Mouse (Mus musculus): ENCODE data around the gene Tfap2a. TPM values are rescaled to one million over a fixed set of nuclear protein-coding genes. Genes with fewer than 3 reads are reported as not detected.

Gene Tfap2a
- polyA plus RNA-seq, 1 experiment from 2014 or later = 6.5 TPM

DNA sequence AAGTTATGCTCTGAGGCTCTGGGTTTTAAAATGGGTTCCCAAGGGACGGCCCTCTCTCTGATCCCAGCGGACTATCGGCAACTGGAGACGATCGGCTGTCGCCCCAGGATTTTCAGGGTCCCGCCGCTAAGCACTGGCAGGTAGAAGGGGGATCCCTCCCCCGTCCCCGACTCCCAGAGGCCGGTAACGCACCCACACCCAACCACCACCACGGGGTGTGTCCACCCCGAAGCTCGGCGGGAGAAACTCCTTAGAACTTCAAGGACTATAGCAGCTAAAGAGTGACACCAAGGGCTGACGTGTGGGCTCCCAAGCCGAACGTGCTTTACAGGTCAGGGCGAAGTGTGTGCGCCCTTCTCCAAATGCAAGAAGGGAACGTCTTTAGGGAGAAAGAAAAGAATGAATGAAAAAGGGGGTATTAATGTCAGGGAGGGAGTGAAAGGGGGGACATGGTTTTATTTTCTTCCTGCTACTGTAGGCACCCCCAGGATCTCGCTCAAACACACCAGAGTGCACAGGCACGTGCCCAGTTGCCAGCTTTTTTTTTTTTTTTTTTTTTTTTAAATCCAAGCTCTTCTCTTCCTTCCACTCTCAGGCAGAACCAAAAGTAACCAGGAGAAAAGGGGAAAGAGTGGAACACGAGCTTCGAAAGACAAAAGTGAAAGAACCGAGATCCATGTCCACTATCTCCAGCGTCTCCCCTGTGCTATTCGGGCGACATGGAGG is 5.2 kb downstream of the Tfap2a start:
- peak overlapping the region; percentile 18; the same call in 1 of the 2 replicates for H3K9ac ChIP-seq (replicated peaks)
- no peaks in the 10 kb centered on the region for H3K9me3 ChIP-seq (replicated peaks)
- 0 out of 2 replicates have a peak overlapping the region, but pooled peaks have one; percentile 23 for H3K27ac ChIP-seq (replicated peaks)
- peak overlapping the region; percentile 67 for H3K4me2 ChIP-seq
- no peaks in the 10 kb centered on the region for H3K36me3 ChIP-seq
- peaks cover 59% of the 10 kb centered on the region for H3K27me3 ChIP-seq (replicated peaks)
- H3K4me3 ChIP-seq (replicated peaks) = peak overlapping the region; percentile 46
- WGBS = under 1% methylated on average over 30 of the region's 30 CpGs
- peaks cover 39% of the 10 kb centered on the region for H3K4me1 ChIP-seq
- no peak for ATAC-seq (ENCODE audit: low FRiP score)

DNA sequence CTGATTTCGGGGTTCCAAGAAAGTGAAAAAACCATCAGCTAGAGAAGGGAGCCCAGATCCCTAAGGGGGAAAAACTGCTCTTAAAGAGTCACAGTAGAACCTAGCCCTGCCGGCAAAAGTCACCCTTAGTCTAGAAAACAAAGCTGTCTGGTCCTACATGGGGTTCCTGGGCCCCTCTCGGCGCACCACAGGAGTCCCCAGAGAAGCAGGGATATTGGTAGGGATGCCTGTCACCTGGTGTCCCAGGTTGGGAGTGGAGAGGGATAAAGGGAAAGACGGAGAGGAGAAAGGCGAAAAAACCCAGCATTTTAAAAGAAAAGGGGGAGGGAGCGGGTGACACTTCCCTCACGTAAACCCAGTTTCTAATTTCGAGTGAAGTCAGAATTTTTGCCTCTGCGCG is 6.1 kb downstream of the Tfap2a start:
- peak overlapping the region; percentile 67 for H3K4me2 ChIP-seq
- H3K4me3 ChIP-seq (replicated peaks) = peak overlapping the region; percentile 46
- 1% methylated on average over 11 of the region's 11 CpGs for WGBS
- peaks cover 56% of the 10 kb centered on the region for H3K27me3 ChIP-seq (replicated peaks)
- H3K9ac ChIP-seq (replicated peaks) = 0 out of 2 replicates have a peak overlapping the region, but pooled peaks have one; percentile 45
- peak overlapping the region; percentile 84; the same call in 1 of the 2 replicates for H3K27ac ChIP-seq (replicated peaks)
- no peak for ATAC-seq (ENCODE audit: low FRiP score)
- no peaks in the 10 kb centered on the region for H3K9me3 ChIP-seq (replicated peaks)
- no peaks in the 10 kb centered on the region for H3K36me3 ChIP-seq
- H3K4me1 ChIP-seq = peaks cover 35% of the 10 kb centered on the region

DNA sequence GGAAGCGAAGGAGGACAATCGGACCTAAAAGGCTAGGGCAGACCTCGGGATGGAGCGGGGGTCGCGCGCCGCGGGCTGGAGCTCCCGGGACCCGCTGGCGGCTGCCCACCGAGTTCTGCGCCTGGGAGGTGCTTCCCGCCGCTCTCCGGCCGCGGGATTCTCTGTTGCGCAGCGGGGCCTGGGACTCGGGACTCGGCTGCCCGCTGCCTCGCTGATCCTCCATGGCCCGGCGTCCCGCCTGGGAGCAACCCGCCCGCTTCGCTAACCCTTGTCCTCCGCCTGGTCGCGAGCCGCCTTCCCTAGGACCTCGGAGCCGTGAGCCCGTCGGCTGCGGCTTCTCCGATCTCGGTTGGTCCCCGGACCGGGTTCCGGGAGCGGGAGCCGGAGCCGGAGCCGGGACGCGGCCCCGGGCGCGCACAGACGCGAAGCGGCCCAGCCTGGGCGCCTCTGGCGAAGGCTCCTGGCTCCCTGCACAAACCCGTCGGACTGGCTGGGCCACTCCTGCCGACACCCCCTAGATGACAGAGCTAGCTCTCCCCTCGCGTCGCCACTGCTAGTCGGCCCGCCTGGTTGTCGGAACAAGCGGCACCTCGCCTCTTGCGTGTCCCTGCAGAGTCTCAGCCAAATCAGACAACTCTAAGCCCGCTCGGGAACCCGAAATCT is 6.9 kb downstream of the Tfap2a start:
- under 1% methylated on average over 62 of the region's 74 CpGs for WGBS
- Histone ChIP-seq H3K27ac (replicated peaks) (peak overlapping the region; percentile 84), H3K27me3 (replicated peaks) (peaks cover 48% of the 10 kb centered on the region), H3K9ac (replicated peaks) (peak overlapping the region; percentile 45), H3K9me3 (replicated peaks) (no peaks in the 10 kb centered on the region), H3K4me2 (peak overlapping the region; percentile 67), H3K4me3 (replicated peaks) (peak overlapping the region; percentile 46), H3K36me3 (no peaks in the 10 kb centered on the region), H3K4me1 (peaks cover 35% of the 10 kb centered on the region)
- ATAC-seq (ENCODE audit: low FRiP score) = peak; percentile 40

DNA sequence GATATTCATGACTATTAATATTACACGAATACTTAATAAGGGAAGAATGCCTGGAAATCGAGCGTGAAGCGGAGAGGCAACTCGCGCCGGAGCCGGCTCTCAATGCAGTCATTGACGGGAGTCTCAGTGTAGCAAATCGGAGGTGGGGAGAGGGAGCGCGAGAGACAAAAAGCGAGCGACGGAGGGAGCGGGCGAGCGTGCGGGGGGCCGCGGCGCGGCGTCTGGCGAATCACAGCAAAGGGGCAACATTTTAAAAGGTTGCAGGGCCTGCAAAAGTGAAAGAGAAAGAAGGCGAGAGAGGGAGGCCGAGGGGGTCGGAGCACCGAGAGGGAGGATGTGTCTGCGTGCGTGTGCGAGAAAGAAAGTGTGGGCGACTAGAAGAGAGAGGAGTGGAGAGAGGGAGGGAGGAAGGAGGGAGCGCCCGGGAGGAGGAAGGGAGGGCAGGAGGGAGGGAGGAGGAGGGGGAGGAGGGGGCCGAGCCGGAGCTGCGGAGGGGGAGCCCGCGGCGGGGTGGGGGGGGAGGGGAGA is 7.5 kb downstream of the Tfap2a start:
- Histone ChIP-seq H3K27me3 (replicated peaks) (peaks cover 46% of the 10 kb centered on the region), H3K9ac (replicated peaks) (peak overlapping the region; percentile 42; the same call in 1 of the 2 replicates), H3K4me3 (replicated peaks) (peak overlapping the region; percentile 46), H3K4me1 (peaks cover 35% of the 10 kb centered on the region), H3K4me2 (peak overlapping the region; percentile 67), H3K9me3 (replicated peaks) (no peaks in the 10 kb centered on the region), H3K27ac (replicated peaks) (peak overlapping the region; percentile 84), H3K36me3 (no peaks in the 10 kb centered on the region)
- peak; percentile 63 for ATAC-seq (ENCODE audit: low FRiP score)
- WGBS = under 1% methylated on average over 32 of the region's 41 CpGs

DNA sequence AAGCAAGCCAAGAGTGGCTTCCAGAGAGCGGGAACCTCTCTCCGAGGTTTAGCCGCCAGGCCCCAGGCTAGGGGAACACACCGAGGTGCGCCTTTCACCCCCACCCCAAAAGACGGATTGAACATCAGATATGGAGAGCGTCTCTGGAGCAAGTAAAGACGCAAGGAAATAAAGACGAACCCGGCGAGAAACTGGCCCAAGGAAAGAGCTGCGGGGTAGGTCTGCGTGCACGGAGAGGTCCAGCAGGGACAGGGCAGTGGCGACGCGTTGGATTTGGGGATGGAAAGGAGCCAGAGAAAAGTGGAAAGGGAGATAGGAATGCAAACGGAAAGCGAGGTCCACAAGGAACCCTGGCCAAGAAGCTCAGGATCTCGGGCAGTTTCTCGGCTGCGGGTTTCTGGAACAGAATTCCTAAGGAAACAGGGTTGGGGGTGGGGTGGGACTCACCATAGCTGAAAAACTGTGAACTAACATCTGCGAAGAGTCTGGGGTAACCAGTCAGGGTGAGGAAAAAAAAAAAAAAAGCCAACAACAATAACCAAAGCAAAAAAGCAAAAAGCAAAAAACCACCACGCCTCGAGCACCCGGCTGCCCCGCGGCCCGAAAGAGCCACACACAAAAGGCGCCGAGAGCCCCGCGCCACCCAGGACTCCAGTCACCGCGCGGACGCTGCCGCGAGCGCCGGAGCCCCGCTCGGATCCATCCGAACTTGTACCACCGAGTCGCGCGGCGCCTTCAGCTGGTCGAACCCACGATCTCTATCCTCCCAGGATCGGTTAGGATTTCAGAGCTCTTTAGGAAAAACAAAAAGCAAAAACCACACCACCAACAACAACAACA is 8.4 kb downstream of the Tfap2a start:
- ATAC-seq (ENCODE audit: low FRiP score) = no peak
- Histone ChIP-seq H3K4me2 (peak overlapping the region; percentile 67), H3K4me1 (peaks cover 35% of the 10 kb centered on the region), H3K9me3 (replicated peaks) (no peaks in the 10 kb centered on the region), H3K4me3 (replicated peaks) (peak overlapping the region; percentile 46), H3K27ac (replicated peaks) (peak overlapping the region; percentile 84), H3K9ac (replicated peaks) (peak overlapping the region; percentile 42; the same call in 1 of the 2 replicates), H3K27me3 (replicated peaks) (peaks cover 44% of the 10 kb centered on the region), H3K36me3 (no peaks in the 10 kb centered on the region)
- under 1% methylated on average over 52 of the region's 52 CpGs for WGBS

DNA sequence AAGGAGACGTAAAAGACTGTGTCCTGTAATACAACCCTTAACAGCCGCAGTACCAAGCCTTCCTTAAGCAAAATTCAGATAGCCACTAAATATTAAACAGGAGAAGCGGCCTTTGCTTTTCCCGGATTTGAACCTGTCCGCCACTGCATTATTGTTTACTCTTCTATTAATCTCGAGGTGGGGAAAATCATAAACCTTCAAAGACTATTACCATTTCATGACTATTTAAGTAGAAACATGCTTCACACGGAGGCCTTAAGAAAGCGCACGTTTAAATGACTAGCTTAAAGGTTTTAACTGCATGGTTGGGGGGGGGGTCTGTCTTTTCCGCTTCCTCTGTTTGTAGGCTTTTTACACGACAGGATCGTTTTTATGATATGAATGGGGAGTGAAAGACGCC is 9.1 kb downstream of the Tfap2a start:
- peak overlapping the region; percentile 84 for H3K27ac ChIP-seq (replicated peaks)
- H3K4me3 ChIP-seq (replicated peaks) = peak overlapping the region; percentile 46
- H3K27me3 ChIP-seq (replicated peaks) = peaks cover 38% of the 10 kb centered on the region
- peak overlapping the region; percentile 42; the same call in 1 of the 2 replicates for H3K9ac ChIP-seq (replicated peaks)
- H3K36me3 ChIP-seq = no peaks in the 10 kb centered on the region
- peaks cover 29% of the 10 kb centered on the region for H3K4me1 ChIP-seq
- WGBS = 5% methylated on average over 13 of the region's 13 CpGs
- H3K4me2 ChIP-seq = peak overlapping the region; percentile 67
- H3K9me3 ChIP-seq (replicated peaks) = no peaks in the 10 kb centered on the region
- no peak for ATAC-seq (ENCODE audit: low FRiP score)

DNA sequence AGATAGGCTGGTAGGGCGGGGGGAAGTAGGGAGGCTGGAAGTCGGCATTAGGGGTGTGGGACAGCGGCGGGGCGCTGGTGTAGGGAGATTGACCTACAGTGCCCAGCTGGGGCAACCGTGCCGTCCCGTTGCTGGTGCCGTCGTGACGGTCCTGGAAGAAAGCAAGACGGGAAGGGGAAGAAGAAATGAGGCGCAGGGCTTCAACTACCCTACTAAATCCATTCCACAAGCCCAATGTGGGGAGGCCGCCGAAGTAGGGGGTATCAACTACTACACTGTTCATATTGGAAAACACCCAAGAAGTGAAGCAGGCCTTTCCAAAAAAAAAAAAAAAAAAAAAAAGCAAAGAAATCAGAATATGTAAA is 9.6 kb downstream of the Tfap2a start:
- peak overlapping the region; percentile 42 for H3K9ac ChIP-seq (replicated peaks)
- peak overlapping the region; percentile 66 for H3K27ac ChIP-seq (replicated peaks)
- no peaks in the 10 kb centered on the region for H3K9me3 ChIP-seq (replicated peaks)
- no peaks in the 10 kb centered on the region for H3K36me3 ChIP-seq
- no peak for ATAC-seq (ENCODE audit: low FRiP score)
- peaks cover 37% of the 10 kb centered on the region for H3K27me3 ChIP-seq (replicated peaks)
- WGBS = 4% methylated on average over 15 of the region's 15 CpGs
- peaks cover 25% of the 10 kb centered on the region for H3K4me1 ChIP-seq
- H3K4me2 ChIP-seq = peak overlapping the region; percentile 67
- H3K4me3 ChIP-seq (replicated peaks) = peak overlapping the region; percentile 46

DNA sequence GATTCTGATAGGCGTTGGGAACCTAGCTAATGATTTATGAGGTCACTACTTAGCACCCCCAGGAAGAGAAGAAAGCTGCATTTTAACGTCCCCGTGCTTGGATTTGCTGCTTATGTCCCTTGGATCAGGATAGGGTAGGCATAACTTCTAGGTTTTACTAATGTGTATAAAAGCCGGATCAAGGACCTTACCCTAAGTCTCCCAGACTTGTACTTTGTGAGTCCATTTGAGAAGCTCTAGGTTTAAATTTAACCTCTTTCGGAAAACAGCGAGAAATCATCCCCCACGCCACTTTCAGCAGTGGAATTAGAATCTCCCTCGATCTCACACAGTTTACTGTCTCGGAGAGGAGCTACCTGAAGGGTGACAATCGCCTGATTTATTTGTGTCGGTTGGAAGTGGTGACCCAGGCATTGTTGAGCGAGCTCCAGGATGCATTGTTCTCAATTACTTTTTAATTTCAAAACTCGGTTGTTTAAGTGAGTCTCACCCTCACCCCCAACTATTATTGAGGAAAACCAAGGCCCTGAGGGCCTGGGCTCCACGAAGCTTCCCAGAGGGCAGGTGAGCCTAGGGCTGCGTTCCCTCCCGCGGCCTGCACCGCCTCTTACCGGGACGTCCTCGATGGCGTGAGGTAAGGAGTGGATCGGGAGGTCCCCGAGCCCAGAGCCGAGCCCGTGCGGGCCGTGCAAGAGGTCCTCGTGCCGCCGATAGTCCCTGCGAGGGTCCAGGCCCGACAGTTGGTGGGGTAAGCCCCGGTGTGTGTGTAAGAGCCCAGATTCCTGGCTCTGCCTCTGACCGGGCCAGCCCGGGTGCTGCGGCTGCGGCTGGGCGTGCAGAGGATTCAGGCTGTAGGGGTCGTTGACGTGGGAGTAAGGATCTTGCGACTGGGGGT is 10.2 kb downstream of the Tfap2a start:
- ATAC-seq (ENCODE audit: low FRiP score) = no peak
- Histone ChIP-seq H3K27me3 (replicated peaks) (peaks cover 34% of the 10 kb centered on the region), H3K9me3 (replicated peaks) (no peaks in the 10 kb centered on the region), H3K4me1 (peaks cover 23% of the 10 kb centered on the region), H3K36me3 (no peaks in the 10 kb centered on the region), H3K27ac (replicated peaks) (peak overlapping the region; percentile 66), H3K9ac (replicated peaks) (peak overlapping the region; percentile 42), H3K4me2 (peak overlapping the region; percentile 67), H3K4me3 (replicated peaks) (peak overlapping the region; percentile 46)
- WGBS = 4% methylated on average over 42 of the region's 42 CpGs

DNA sequence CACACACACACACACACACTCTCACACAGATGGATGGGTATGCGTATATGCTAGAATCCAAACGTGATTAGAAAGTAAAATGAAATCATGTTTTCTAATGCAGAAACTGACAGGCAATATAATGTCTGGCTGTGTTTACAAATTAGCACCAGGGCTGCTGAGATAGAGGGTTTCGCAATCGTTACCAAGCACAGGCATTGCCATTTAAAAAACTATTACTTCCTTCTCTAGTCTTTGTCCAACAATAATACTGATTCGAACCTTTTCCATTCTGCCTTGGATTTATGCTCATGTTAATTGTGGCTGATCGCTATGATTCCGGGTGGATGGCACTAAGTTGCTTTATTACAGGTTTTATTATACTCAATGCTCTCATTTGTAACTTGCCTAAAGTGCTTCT is 12.3 kb downstream of the Tfap2a start:
- Histone ChIP-seq H3K27me3 (replicated peaks) (peaks cover 33% of the 10 kb centered on the region), H3K4me1 (peaks cover 16% of the 10 kb centered on the region), H3K36me3 (no peaks in the 10 kb centered on the region), H3K4me2 (peak overlapping the region; percentile 26; the same call in 1 of the 2 replicates), H3K9ac (replicated peaks) (no peak overlapping the region), H3K27ac (replicated peaks) (no peak overlapping the region), H3K9me3 (replicated peaks) (no peaks in the 10 kb centered on the region), H3K4me3 (replicated peaks) (no peak overlapping the region)
- 2% methylated on average over 7 of the region's 7 CpGs for WGBS
- ATAC-seq (ENCODE audit: low FRiP score) = no peak

DNA sequence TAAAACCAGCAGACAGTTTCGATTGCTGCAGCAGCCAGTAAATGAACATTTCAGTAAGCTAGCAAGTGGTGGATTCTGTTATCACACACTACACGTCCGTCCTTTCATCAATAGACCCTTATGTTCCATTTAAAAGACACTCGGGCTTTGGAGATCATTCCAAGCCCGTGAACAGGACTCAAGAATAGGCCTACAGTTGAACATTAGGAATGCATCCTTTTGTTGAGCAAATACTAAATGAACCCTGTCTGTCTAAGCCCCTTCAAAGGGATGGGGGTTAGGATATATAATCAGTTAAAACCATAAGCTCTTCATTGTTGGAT is 14.6 kb downstream of the Tfap2a start:
- Histone ChIP-seq H3K4me2 (peak overlapping the region; percentile 82), H3K9ac (replicated peaks) (peak overlapping the region; percentile 50), H3K9me3 (replicated peaks) (no peaks in the 10 kb centered on the region), H3K4me3 (replicated peaks) (peak overlapping the region; percentile 47), H3K27me3 (replicated peaks) (peaks cover 50% of the 10 kb centered on the region), H3K36me3 (no peaks in the 10 kb centered on the region), H3K4me1 (peaks cover 13% of the 10 kb centered on the region), H3K27ac (replicated peaks) (peak overlapping the region; percentile 84)
- 2% methylated on average over 5 of the region's 5 CpGs for WGBS
- ATAC-seq (ENCODE audit: low FRiP score) = no peak

Measured in neural tube, embryonic 15.5 days (tissue).